Comparison of ENCODE assay signal across 18 mouse cellular contexts in the genomic region with DNA sequence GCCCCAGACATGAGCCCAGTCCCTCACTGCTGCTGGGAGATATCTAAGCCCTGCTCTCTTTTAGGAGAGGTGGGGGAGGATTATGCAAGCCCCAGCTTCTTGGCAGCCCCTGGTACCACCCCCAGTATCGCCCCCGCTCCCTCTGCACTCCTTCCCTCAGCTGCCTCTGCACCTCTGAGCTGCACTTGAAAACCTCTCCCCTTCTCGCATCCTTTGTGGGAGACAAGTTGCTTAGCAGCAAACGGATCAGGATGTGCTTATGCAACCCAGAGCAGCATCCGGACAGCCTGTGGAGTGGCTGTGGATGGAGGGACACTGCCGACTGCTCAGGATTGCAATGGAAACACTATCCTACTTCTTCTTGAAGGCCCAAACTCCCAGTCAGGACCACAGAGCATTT. TPM values are rescaled to one million over a fixed set of nuclear protein-coding genes. Genes with fewer than 3 reads are reported as not detected.
DNase-seq lines count a peak whose midpoint lies in the region; ATAC-seq lines count a peak whose summit lies in the region.
"Had no signal": no experiment of that assay in that cellular context is flagged by ENCODE, and none has a peak within 500 bp of the region (broad histone marks: within the 10 kb centered on the region; RNA-seq: fewer than 3 reads in every experiment).

No protein-coding gene starts in this region.

- no peak for ATAC-seq in midbrain, embryonic 13.5 days
- ATAC-seq: forebrain, embryonic 14.5 days; intestine, embryonic 16.5 days had no signal

- H3K27ac ChIP-seq in midbrain, embryonic 13.5 days = no peak overlapping the region
- no peak overlapping the region for H3K27ac ChIP-seq in midbrain, embryonic 10.5 days (replicated peaks)
- H3K27ac ChIP-seq: liver, embryonic 14.5 days; midbrain, embryonic 12.5 days had no signal

- H3K4me1 ChIP-seq in midbrain, embryonic 13.5 days (replicated peaks) = peaks cover 9% of the 10 kb centered on the region
- peaks cover 5% of the 10 kb centered on the region for H3K4me1 ChIP-seq in midbrain, embryonic 10.5 days

- WGBS in midbrain, embryonic 13.5 days = 88% methylated on average over 6 of the region's 6 CpGs
- WGBS in midbrain, embryonic 10.5 days = 85% methylated on average over 6 of the region's 6 CpGs

- H3K4me3 ChIP-seq in midbrain, embryonic 13.5 days (replicated peaks) = no peak overlapping the region
- no peak overlapping the region for H3K4me3 ChIP-seq in midbrain, embryonic 10.5 days
- H3K4me3 ChIP-seq: midbrain, embryonic 12.5 days had no signal

- no peaks in the 10 kb centered on the region for H3K9me3 ChIP-seq in midbrain, embryonic 13.5 days
- H3K9me3 ChIP-seq in midbrain, embryonic 10.5 days (replicated peaks) = no peaks in the 10 kb centered on the region
- H3K9me3 ChIP-seq: G1E; midbrain, embryonic 12.5 days had no signal

- no peak overlapping the region for H3K4me2 ChIP-seq in midbrain, embryonic 13.5 days (replicated peaks)
- H3K4me2 ChIP-seq: heart, embryonic 11.5 days; midbrain, embryonic 12.5 days had no signal

- DNase-seq in right cerebral cortex, adult 18-20 months = peak; percentile 93
- DNase-seq in right cerebral cortex, postnatal 4 days = no peak
- DNase-seq in layer of hippocampus, adult 9-11 months = peak; percentile 92
- DNase-seq in left cerebral cortex, postnatal 25 days (ENCODE audit: low spot score in 2 of 2) = peak; percentile 82 to 96
- DNase-seq in natural killer cell, adult 2 months (ENCODE audit: low spot score in 2 of 2) = no peak
- no peak for DNase-seq in midbrain, embryonic 10.5 days (ENCODE audit: low spot score)
- DNase-seq in heart, postnatal 25 days (ENCODE audit: low spot score) = no peak
- DNase-seq: adrenal gland, postnatal 14 days; gastrocnemius, postnatal 25 days; kidney, postnatal 25 days; thymus, adult 18-20 months had no signal

- no peaks in the 10 kb centered on the region for H3K27me3 ChIP-seq in midbrain, embryonic 13.5 days
- no peaks in the 10 kb centered on the region for H3K27me3 ChIP-seq in midbrain, embryonic 10.5 days (ENCODE audit: low read depth, poor library complexity, severe bottlenecking)
- H3K27me3 ChIP-seq: midbrain, embryonic 12.5 days had no signal

- intact Hi-C loops in left cerebral cortex, postnatal 25 days (cut with DNase I) = loop anchor here (2.0 kb wide), 1 partner anchor 15 kb away; the partner anchor contains the start of gene Lzts3
- intact Hi-C loops in heart, postnatal 25 days (cut with DNase I) = no loop called here

- H3K9ac ChIP-seq in midbrain, embryonic 13.5 days (replicated peaks) = no peak overlapping the region
- H3K9ac ChIP-seq: liver, embryonic 14.5 days; midbrain, embryonic 12.5 days had no signal

- peaks cover 87% of the 10 kb centered on the region for H3K36me3 ChIP-seq in midbrain, embryonic 13.5 days
- H3K36me3 ChIP-seq in midbrain, embryonic 10.5 days = peaks cover 100% of the 10 kb centered on the region

RNA-seq across cellular contexts. Expression of gene Ddrgk1, which starts 6.9 kb away (rescaled TPM):
- 100 to 1,000 TPM in 1 of 2 experiments, 10 to 100 TPM in 1; 97.3 to 108 TPM for total RNA-seq in left cerebral cortex, postnatal 25 days (2021)
- 60.2 and 62.0 TPM in 2 replicates for polyA plus RNA-seq in midbrain, embryonic 13.5 days (2015; fragmentation: Nextera tagmentation; extraction: Ambion mirVana)
- polyA plus RNA-seq in midbrain, embryonic 10.5 days (2016; fragmentation: Nextera tagmentation; extraction: Ambion mirVana) = 40.6 and 45.6 TPM in 2 replicates
- total RNA-seq in heart, postnatal 25 days (2021) = 10 to 100 TPM; 62.1 to 63.9 TPM

RNA-seq across cellular contexts. Expression of gene Itpa, which starts 9.9 kb away (rescaled TPM):
- total RNA-seq in left cerebral cortex, postnatal 25 days (2021) = 10 to 100 TPM; 39.4 to 42.8 TPM
- 155 and 165 TPM in 2 replicates for polyA plus RNA-seq in midbrain, embryonic 13.5 days (2015; fragmentation: Nextera tagmentation; extraction: Ambion mirVana)
- polyA plus RNA-seq in midbrain, embryonic 10.5 days (2016; fragmentation: Nextera tagmentation; extraction: Ambion mirVana) = 153 and 161 TPM in 2 replicates
- total RNA-seq in heart, postnatal 25 days (2021) = 10 to 100 TPM; 18.2 to 24.1 TPM

RNA-seq across cellular contexts. Expression of gene Lzts3, which starts 14.9 kb away (rescaled TPM):
- 100 to 1,000 TPM; 174 to 190 TPM for total RNA-seq in left cerebral cortex, postnatal 25 days (2021)
- polyA plus RNA-seq in midbrain, embryonic 13.5 days (2015; fragmentation: Nextera tagmentation; extraction: Ambion mirVana) = 8.0 and 9.2 TPM in 2 replicates
- polyA plus RNA-seq in midbrain, embryonic 10.5 days (2016; fragmentation: Nextera tagmentation; extraction: Ambion mirVana) = 4.0 and 5.1 TPM in 2 replicates
- 1 to 10 TPM; 4.0 to 4.2 TPM for total RNA-seq in heart, postnatal 25 days (2021)

RNA-seq across cellular contexts. Expression of gene Ubox5, which starts 27.7 kb away (rescaled TPM):
- 10 to 100 TPM in 1 of 2 experiments, 1 to 10 TPM in 1; 9.8 to 10.7 TPM for total RNA-seq in left cerebral cortex, postnatal 25 days (2021)
- 12.8 and 13.4 TPM in 2 replicates for polyA plus RNA-seq in midbrain, embryonic 13.5 days (2015; fragmentation: Nextera tagmentation; extraction: Ambion mirVana)
- polyA plus RNA-seq in midbrain, embryonic 10.5 days (2016; fragmentation: Nextera tagmentation; extraction: Ambion mirVana) = 20.3 and 21.5 TPM in 2 replicates
- total RNA-seq in heart, postnatal 25 days (2021) = 1 to 10 TPM; 4.0 to 4.2 TPM

RNA-seq across cellular contexts. Expression of gene Fastkd5, which starts 27.7 kb away (rescaled TPM):
- 1 to 10 TPM; 8.2 to 9.0 TPM for total RNA-seq in left cerebral cortex, postnatal 25 days (2021)
- polyA plus RNA-seq in midbrain, embryonic 13.5 days (2015; fragmentation: Nextera tagmentation; extraction: Ambion mirVana) = 13.8 and 13.9 TPM in 2 replicates
- 21.7 and 22.4 TPM in 2 replicates for polyA plus RNA-seq in midbrain, embryonic 10.5 days (2016; fragmentation: Nextera tagmentation; extraction: Ambion mirVana)
- total RNA-seq in heart, postnatal 25 days (2021) = 1 to 10 TPM; 7.7 to 8.5 TPM

Comparison
In these comparisons a context has a peak if more than half of its experiments do, and no peak if none do; other contexts are left out.
1. DNase-seq: peak in right cerebral cortex, adult 18-20 months (single experiment), layer of hippocampus, adult 9-11 months (single experiment) and left cerebral cortex, postnatal 25 days (2 of 2); none in right cerebral cortex, postnatal 4 days (single experiment), natural killer cell, adult 2 months (0 of 2), midbrain, embryonic 10.5 days (single experiment) and heart, postnatal 25 days (single experiment).
2. RNA of gene Lzts3, which starts 14.9 kb away (total RNA-seq): 174 to 190 TPM in left cerebral cortex, postnatal 25 days; 4.0 to 4.2 TPM in heart, postnatal 25 days; every median in the first group is over 10 times any median in the second.